Mouse (Mus musculus) testis, adult 2 months (tissue): Measurements from ENCODE around the gene Adamts6. TPM values are rescaled to one million over a fixed set of nuclear protein-coding genes. Genes with fewer than 3 reads are reported as not detected.

Experiments
- H3K27ac ChIP-seq: fragments of 200-500 bp; 2 replicates; pipeline ENCODE4 v1.5.1; 2012; ENCODE audit warnings: low read depth, low read length; ENCODE audit not compliant: control insufficient read depth, insufficient read depth
- H3K27me3 ChIP-seq: fragments of 200-500 bp; 2 replicates; pipeline ENCODE4 v1.6.1; 2012; ENCODE audit warnings: mild to moderate bottlenecking, low read length, moderate library complexity; ENCODE audit not compliant: control insufficient read depth, insufficient read depth
- H3K36me3 ChIP-seq: fragments of 200-500 bp; 2 replicates; pipeline ENCODE4 v1.6.1; 2012; ENCODE audit warnings: mild to moderate bottlenecking, low read length; ENCODE audit not compliant: control insufficient read depth, insufficient read depth
- H3K4me1 ChIP-seq: fragments of 200-500 bp; 2 replicates; pipeline ENCODE4 v1.6.1; 2012; ENCODE audit warnings: low read length; ENCODE audit not compliant: control insufficient read depth, insufficient read depth
- H3K4me3 ChIP-seq: fragments of 200-500 bp; 2 replicates; pipeline ENCODE4 v1.5.1; 2012; ENCODE audit warnings: low read depth, mild to moderate bottlenecking, low read length, moderate library complexity, mixed read lengths; ENCODE audit not compliant: control insufficient read depth
- CTCF ChIP-seq: fragments of 200-500 bp; IDR thresholded peaks from 2 replicates; pipeline ENCODE4 v1.5.1; 2012; ENCODE audit warnings: low read depth, mild to moderate bottlenecking, inconsistent platforms, low read length, moderate library complexity; ENCODE audit not compliant: control insufficient read depth, insufficient read depth, insufficient replicate concordance
- POLR2A ChIP-seq: fragments of 200-500 bp; IDR thresholded peaks from 2 replicates; pipeline ENCODE4 v1.6.1; 2012; ENCODE audit warnings: low read depth, mild to moderate bottlenecking, inconsistent platforms, low read length, moderate library complexity; ENCODE audit not compliant: control insufficient read depth
- polyA plus RNA-seq: library from polyadenylated mRNA; depleted of rRNA; stranded (reverse); fragments of >200 nt; gene quantifications from 2 replicates; pipeline ENCODE4 v1.2.3, GENCODE M21; 2012; rRNA removed

Gene Adamts6
- polyA plus RNA-seq, 1 experiment: 0.74 TPM

DNA sequence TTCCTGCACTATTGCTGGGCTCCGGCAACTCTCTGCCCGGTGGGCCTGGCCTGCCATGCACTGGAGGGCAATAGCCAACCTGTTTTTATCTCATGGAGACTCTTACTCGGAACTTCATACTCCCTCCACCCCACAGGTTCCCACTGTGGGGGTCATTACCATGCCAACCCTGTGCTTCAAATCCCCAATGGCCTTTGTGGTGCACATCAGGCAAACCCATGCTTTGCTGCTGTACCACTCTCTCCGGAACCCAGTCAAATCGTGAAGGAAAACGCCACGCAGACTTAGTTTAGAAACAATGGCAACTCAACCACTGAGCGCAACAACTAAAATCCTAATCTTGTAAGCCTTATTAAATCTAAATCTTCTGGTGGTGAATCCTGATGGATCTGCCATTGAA is 244.2 kb downstream of the Adamts6 start:
- TF ChIP-seq CTCF: no peak
- H3K4me1 ChIP-seq: no peaks in the 10 kb centered on the region; the same call in 1 of the 2 replicates
- H3K4me3 ChIP-seq: peak overlapping the region; percentile 61
- no peaks in the 10 kb centered on the region for H3K27me3 ChIP-seq
- no peaks in the 10 kb centered on the region for H3K36me3 ChIP-seq
- H3K27ac ChIP-seq: no peak overlapping the region

DNA sequence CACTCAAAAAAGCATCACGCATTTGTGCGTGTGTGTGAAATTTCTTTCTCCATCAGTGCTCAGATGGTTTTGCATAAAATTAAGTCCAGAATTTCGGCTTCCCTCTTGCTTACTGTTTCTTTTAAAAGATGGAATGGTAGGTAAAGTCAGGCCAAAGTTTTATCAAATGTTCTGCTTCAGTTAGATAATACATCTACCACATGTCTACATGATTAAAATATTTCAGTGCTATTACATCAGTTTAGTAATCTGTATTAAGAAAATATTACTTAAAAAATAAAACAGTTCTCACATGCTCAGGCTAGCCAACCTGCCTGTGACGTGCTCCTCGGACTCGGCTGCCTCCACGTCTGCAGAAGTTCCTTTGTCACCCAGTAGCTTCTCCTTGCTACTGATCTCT is 245.1 kb downstream of the Adamts6 start:
- H3K36me3 ChIP-seq: no peaks in the 10 kb centered on the region
- no peak for TF ChIP-seq CTCF
- TF ChIP-seq POLR2A: no peak
- H3K4me3 ChIP-seq: no peak overlapping the region
- no peaks in the 10 kb centered on the region for H3K27me3 ChIP-seq
- no peak overlapping the region for H3K27ac ChIP-seq
- no peaks in the 10 kb centered on the region; the same call in 1 of the 2 replicates for H3K4me1 ChIP-seq

DNA sequence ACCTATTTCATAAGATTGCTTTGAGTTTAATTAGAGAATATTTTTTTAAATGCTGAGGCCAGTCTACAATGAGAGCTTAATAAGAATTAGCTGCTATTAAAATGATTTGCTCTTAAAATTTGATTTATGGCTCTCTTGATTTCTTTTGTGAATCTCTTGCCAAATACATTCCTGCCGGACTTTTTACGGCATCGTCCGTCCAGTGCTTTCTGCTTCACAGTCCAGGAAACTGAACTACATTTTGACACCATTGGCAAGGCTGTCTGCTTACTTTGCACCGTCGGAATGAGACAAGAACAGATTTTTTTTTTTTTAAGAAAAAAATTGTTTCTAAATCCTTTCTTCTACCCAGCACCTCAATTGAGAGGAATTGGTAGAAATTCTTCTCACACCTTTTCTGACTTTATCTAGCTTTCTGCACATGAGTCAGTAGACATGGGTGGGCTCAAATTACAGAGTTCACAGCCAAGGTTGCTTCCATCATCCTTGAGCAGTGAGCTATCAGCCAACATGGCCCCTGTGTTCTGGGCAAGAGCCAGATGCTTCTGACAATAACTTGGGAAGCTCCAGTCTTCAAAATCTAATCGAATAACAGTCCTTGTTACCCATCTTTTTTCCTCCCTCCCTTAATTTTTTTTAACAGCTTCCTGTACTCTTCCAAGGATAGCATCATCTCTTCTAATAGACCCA is 246.3 kb downstream of the Adamts6 start:
- TF ChIP-seq CTCF: no peak
- TF ChIP-seq POLR2A: no peak
- no peaks in the 10 kb centered on the region for H3K27me3 ChIP-seq
- H3K36me3 ChIP-seq: no peaks in the 10 kb centered on the region
- H3K4me3 ChIP-seq: no peak overlapping the region
- no peaks in the 10 kb centered on the region; the same call in 1 of the 2 replicates for H3K4me1 ChIP-seq
- no peak overlapping the region for H3K27ac ChIP-seq

DNA sequence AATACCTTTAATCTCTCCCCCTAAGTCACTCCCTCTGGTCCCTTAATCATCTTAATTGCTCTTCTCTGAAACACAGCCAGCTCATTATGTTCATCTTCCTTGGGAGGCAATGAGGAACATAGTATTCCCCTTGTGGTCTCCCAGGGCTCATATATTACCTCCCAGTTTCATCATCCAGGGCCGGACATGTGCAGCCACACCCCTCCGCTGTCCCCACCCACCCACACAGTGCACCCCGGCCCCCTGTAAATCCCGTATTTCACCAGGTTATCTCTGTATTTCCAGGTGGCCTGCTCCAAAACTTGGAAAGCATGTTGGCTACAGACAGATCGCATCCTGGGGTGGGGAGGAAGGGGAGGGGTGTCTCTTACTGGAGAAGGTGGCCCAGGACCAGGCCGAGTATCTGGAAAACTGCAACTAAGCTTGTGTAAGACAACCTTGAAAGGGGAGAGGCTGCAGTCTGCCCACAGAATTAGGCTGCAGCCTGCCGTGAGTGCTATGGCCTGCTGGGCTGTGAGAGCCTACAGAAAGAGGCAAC is 253.3 kb downstream of the Adamts6 start:
- Histone ChIP-seq H3K4me3 (peak overlapping the region; percentile 33; the same call in 1 of the 2 replicates), H3K36me3 (no peaks in the 10 kb centered on the region), H3K27me3 (no peaks in the 10 kb centered on the region), H3K27ac (peak overlapping the region; percentile 37), H3K4me1 (peaks cover 11% of the 10 kb centered on the region)
- TF ChIP-seq POLR2A: no peak
- no peak for TF ChIP-seq CTCF

DNA sequence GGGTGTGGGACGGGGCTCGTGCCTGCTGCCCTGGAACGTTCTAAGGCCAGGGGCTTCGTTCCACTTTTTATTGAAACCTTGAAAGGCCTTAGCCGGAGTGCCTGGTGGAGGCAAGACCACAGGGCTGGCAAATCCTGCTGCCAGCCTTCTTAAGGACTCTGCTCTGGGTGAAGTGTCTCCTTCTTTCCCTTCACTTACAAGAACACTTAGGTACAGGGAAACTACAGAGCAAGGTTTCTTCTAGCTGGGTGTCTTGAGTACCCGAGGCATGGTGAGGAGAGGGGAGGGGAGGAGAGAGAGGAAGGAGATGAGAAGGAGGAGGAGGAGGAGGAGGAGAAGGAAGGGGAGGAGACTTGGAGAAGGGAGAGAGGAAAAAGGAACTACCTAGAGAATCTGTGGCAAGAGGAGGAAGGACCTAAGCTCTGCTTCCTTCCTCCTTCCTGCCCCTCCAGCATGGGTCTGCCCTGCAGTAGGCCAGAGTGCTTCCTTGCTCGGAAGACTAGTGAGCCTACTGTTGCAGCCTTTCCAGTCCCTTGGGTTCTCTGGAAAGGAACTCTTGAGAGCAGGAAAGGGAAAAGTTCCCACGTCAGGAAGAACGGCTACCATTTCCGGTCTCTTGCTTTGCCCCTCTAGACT is 254.6 kb downstream of the Adamts6 start:
- Histone ChIP-seq H3K4me3 (no peak overlapping the region), H3K27ac (no peak overlapping the region), H3K27me3 (no peaks in the 10 kb centered on the region), H3K4me1 (peaks cover 11% of the 10 kb centered on the region), H3K36me3 (no peaks in the 10 kb centered on the region)
- TF ChIP-seq POLR2A (no peak), CTCF (no peak)

DNA sequence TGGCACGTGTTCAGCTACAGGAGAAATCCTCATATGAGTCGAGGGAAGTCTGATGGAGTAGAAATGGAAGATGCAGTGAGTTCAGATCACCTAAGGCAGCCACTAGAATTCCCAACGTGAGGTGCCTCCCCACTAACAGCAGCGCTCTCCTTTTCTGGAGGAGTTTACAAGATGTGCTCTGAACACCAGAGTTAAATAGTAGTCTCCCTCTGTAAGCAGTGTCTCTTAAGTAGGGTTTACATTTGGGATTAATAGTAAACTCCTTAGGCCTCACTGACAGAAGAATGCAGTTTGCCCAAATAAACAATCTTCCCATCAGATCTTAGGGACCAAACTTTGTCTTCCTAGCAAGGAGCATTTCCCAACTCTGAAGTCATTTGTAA is 255.1 kb downstream of the Adamts6 start:
- Histone ChIP-seq H3K27me3 (no peaks in the 10 kb centered on the region), H3K36me3 (no peaks in the 10 kb centered on the region), H3K27ac (no peak overlapping the region), H3K4me3 (no peak overlapping the region), H3K4me1 (peaks cover 11% of the 10 kb centered on the region)
- TF ChIP-seq POLR2A: no peak
- no peak for TF ChIP-seq CTCF

Other genes with a start within 250 kb of the Adamts6 start
- gene Nln, start 178.2 kb upstream of the Adamts6 start, polyA plus RNA-seq: 4.1 and 5.1 TPM in 2 replicates
- 1.4 and 1.6 TPM in 2 replicates for gene Sgtb, start 178.1 kb upstream of the Adamts6 start, polyA plus RNA-seq
- gene Trappc13, start 109.4 kb upstream of the Adamts6 start, polyA plus RNA-seq: 2.8 and 3.1 TPM in 2 replicates
- gene Trim23, start 109.0 kb upstream of the Adamts6 start, polyA plus RNA-seq: 5.1 and 7.2 TPM in 2 replicates
- 3.1 and 5.3 TPM in 2 replicates for gene Cenpk, start 59.2 kb upstream of the Adamts6 start, polyA plus RNA-seq
- gene Ppwd1, start 59.0 kb upstream of the Adamts6 start, polyA plus RNA-seq: 3.7 TPM in 2 replicates